Mouse (Mus musculus) embryonic fibroblast, embryonic 13.5 days (primary cell): ENCODE data around the gene Itih2.

ENCODE experiments used
- CTCF ChIP-seq: IDR thresholded peaks from 2 replicates; pipeline ENCODE4 v1.5.1; 2011; ENCODE audit warnings: mild to moderate bottlenecking, control low read depth, low read length, moderate library complexity, borderline replicate concordance; ENCODE audit not compliant: insufficient read depth
- POLR2A ChIP-seq: IDR thresholded peaks from 2 replicates; pipeline ENCODE4 v1.6.1; 2011; ENCODE audit warnings: low read depth, mild to moderate bottlenecking, control low read depth, low read length, moderate library complexity

- TF ChIP-seq CTCF, result no peak
- TF ChIP-seq POLR2A, result no peak
Observed at GRCm38 (mm10) chr2:10162011-10162410, 30.8 kb upstream of the Itih2 start.
